Mouse (Mus musculus): ENCODE measurements at regions not wholly inside any gene's neighbourhood (a gene's known extent, or its start where the extent isn't known, plus 50 kb on each side); places are given as distances from the start of the nearest gene placed in this dataset.
A peak's percentile ranks its signal among the peaks of the same experiment; 100 is the strongest.

GRCm38 (mm10) chr2:72672908-72673901 lies 197.2 kb downstream of the Cdca7 start:
- no peak for DNase-seq (ENCODE audit: low spot score in 2 of 2)

GRCm38 (mm10) chr2:72674229-72674628 lies 198.3 kb downstream of the Cdca7 start:
- no peak for DNase-seq (ENCODE audit: low spot score in 2 of 2)

GRCm38 (mm10) chr2:72674856-72675440 lies 199.0 kb downstream of the Cdca7 start:
- DNase-seq (ENCODE audit: low spot score in 2 of 2) = no peak

GRCm38 (mm10) chr2:72677731-72678130 lies 201.8 kb downstream of the Cdca7 start:
- peak in 1 of 2 experiments; percentile 10 for DNase-seq (ENCODE audit: low spot score in 2 of 2)

- DNase-seq (ENCODE audit: low spot score in 2 of 2) = no peak
These were observed 212.1 kb downstream of the Cdca7 start for GRCm38 (mm10) chr2:72688031-72688430.

- no peak for DNase-seq (ENCODE audit: low spot score in 2 of 2)
These were observed 225.1 kb downstream of the Cdca7 start for GRCm38 (mm10) chr2:72701081-72701480.

GRCm38 (mm10) chr2:72703238-72703637 lies 227.3 kb downstream of the Cdca7 start:
- DNase-seq (ENCODE audit: low spot score in 2 of 2) = no peak

GRCm38 (mm10) chr2:72707676-72708659 lies 232.0 kb downstream of the Cdca7 start:
- no peak for DNase-seq (ENCODE audit: low spot score in 2 of 2)

GRCm38 (mm10) chr2:72716931-72717330 lies 241.0 kb downstream of the Cdca7 start:
- no peak for DNase-seq (ENCODE audit: low spot score in 2 of 2)

- peak; percentile 61 to 73 for DNase-seq (ENCODE audit: low spot score in 2 of 2)
These were observed 251.5 kb downstream of the Sp3 start for GRCm38 (mm10) chr2:72728699-72729098.

- no peak for DNase-seq (ENCODE audit: low spot score in 2 of 2)
These were observed 246.9 kb downstream of the Sp3 start for GRCm38 (mm10) chr2:72733371-72733770.

GRCm38 (mm10) chr2:72735035-72735434 lies 245.2 kb downstream of the Sp3 start:
- no peak for DNase-seq (ENCODE audit: low spot score in 2 of 2)

GRCm38 (mm10) chr2:72736685-72737084 lies 243.6 kb downstream of the Sp3 start:
- no peak for DNase-seq (ENCODE audit: low spot score in 2 of 2)

GRCm38 (mm10) chr2:72740391-72741361 lies 239.6 kb downstream of the Sp3 start:
- no peak for DNase-seq (ENCODE audit: low spot score in 2 of 2)

- no peak for DNase-seq (ENCODE audit: low spot score in 2 of 2)
These were observed 238.5 kb downstream of the Sp3 start for GRCm38 (mm10) chr2:72741746-72742145.

GRCm38 (mm10) chr2:72743651-72744050 lies 236.6 kb downstream of the Sp3 start:
- DNase-seq (ENCODE audit: low spot score in 2 of 2) = peak; percentile 35 to 75

GRCm38 (mm10) chr2:72744901-72745300 lies 235.3 kb downstream of the Sp3 start:
- DNase-seq (ENCODE audit: low spot score in 2 of 2) = no peak

- DNase-seq (ENCODE audit: low spot score in 2 of 2) = peak; percentile 35 to 62
These were observed 233.6 kb downstream of the Sp3 start for GRCm38 (mm10) chr2:72746476-72747215.

GRCm38 (mm10) chr2:72747299-72747698 lies 232.9 kb downstream of the Sp3 start:
- no peak for DNase-seq (ENCODE audit: low spot score in 2 of 2)
